Mouse (Mus musculus): Measurements from ENCODE around the gene Adarb1.

The Adarb1 gene

DNA sequence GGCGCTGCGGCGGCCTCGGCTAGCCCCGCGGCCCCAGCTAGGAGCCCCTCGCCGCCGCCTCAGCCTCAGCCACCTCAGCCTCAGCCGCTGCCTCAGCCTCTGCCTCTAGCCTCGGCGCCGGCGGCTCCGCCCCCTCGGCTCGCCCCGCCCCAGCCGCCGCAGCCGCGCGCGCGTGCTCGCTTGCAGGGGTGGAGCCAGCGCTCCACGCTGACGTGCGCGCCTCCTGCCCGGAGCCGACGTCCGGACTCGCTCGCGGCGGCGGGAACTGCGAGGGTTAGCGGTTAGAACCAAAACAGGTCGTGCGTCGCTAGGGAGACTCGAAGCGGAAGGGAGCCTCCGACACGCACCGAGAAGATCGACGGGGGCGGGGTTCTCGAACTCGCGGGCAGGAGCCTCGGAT, at the start of gene Adarb1:
TSS of gene Adarb1 (minus strand) at position 133 of the 400 bp plus-strand sequence.
- DNase-seq: peak; percentile 99

DNA sequence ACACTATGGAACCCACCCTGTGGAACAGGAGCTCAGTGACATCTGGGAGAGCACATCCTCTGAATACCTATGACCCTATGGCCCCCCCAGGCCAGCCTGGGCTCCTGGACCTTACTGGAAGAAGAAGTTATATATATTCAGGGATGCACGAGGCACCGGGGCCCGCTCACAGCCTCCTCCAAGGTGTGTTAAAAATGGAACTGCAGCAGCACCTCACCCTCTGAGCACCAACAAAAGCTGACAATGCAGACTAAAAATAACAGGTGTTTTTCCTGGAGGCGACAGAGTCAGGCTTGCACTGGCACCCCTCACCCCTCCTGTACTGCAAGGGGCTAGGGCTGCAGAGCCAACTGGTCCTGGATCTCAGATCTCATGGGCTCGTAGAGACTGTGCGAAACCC, 49.3 kb upstream of the Adarb1 start:
- DNase-seq: no peak

DNA sequence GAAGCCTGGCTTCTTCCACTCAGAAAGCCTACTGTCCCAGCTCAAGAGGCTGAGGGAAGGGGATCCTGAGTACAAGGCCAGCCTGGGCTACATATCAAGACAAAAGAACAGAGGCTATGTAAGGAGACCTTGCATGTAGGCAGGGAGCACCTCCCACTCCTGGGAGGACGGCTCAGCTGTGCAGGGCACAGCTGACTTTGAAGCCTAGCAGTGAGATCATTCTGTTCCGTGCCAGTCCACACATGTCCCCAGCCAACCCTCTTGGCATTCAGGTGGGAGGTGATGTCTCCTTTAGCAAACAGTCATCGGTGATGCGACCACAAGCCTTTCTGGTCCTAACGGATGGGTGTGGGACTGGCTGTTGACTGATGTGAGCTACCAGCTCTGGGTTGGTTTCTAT, 47.8 kb upstream of the Adarb1 start:
- no peak for DNase-seq

DNA sequence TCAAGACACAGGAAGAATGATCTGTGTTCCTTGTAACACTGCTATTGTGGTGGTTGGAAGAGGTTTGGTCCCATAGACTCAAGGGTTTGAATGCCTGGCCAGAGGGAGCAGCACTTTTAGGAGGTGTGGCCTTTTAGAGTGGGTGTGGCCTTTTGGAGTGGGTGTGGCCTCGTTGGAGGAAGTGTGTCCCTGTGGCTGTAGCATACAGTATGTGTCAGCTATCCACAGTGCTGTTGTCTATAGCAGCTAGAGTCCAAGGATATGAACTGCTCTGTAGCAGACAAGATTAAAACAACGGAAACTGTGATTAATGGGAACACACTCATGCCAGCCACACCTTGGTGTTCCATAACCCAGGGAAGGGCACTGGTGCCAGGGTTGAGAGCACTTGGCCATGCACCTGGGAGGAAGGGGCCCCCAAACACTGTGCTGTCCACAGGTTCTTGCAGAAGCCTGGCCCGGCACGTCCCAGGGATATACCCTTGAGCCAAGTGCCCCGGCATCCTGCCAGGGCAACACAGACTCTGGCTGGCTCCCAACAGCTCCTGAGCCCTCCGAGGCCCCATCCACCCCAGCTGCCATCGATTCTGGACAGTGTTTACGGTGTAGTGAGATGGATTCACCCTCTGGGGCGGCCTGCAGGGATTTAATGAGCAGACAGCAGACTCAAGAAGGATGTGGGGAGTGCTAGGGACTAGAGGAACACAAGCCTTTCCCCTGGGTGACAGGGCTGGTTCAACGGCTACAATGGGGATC, 46.3 kb upstream of the Adarb1 start:
- DNase-seq: peak; percentile 95

DNA sequence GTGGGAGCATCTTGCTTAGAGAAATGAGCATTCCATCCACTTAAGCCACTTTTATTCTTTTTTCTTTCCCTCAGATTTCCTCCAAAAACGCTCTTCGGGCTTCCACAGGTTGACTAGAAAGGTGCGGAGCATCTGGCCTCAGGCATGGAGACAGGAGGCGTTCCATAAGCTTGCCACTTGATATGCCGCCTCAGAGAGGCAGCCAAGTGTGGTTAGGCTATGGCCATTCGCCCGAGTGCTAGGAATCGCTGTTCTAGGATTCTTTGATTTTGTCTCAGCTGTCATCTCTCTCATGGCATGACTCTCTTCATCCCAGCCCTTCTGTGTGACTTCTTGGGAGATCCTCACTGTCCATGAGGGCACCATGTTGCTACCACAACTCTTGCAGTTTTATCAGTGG, 43.1 kb upstream of the Adarb1 start:
- DNase-seq: no peak

DNA sequence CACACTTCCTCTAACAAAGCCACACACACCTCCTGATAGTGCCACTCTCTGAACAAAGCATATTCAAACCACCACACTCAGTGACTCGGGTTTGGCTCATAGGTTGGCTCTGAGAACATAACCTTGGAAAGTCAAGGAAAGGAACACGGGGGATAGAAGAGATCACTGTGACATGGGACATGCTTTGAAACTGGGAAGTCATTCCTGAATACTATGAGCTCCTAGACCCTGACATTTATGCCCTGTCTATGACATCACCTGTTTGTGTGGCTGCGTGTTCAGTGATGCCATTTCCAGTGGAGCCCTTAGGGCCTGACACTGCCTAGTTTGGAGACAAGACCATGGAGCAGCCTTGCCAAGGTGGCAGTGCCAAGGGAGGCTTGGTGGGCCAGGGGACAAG, 39.6 kb upstream of the Adarb1 start:
- no peak for DNase-seq

DNA sequence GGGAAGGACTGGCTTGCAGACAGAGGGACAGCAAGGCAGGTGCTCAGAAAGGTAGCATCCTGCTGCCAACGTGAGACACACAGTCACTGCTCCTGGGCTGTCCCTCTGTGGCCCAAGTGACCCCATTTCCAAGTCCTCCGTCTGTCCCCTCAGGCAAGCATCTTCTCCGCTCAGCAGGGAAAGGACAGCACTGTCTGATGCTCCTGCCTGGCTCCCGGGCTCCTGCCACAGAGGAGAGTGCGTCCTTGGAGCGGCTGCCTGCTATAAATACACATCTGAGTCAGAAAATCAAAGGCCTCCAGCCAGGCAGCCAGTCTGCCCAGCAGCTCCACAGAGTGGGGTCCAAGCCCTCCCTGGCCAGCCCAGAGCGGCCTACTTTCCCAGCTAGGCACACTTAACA, 38.4 kb upstream of the Adarb1 start:
- peak; percentile 97 for DNase-seq

DNA sequence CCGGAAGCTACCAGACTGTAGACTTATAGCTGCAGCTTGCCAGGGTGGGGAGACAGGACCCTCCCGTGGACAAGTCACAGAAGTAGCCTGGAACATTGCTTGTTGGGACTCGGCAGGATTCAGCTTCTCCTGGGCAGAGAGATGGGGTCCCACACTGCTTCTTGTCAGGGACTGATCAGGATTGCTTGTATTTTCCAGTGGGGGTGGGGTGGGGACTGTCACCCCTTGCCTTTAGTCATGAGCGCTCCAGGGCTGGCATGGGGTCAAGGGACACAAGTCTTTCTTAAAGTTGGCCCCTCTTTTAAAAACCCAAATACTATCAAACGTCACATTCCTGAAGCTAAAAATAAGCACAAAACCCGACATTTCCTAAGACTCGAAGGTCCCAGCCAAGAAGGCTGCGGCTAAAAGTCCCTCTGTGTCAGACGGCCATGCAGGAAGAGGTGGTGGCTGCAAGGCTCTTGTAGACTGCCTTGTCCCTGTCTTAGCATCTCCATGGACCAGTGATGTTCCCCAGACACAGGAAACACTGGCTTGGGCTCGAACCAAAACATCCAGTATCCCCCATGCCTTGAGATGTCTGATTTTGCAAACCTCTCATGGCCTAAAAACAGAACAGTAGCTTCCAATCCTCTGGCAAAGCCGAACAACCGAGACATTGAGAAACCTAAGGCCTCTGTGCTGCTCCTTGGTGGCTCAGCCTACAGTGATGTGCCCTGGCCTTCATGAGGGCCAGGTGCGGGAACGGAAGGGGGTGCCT, 37.4 kb upstream of the Adarb1 start:
- DNase-seq: peak; percentile 97

DNA sequence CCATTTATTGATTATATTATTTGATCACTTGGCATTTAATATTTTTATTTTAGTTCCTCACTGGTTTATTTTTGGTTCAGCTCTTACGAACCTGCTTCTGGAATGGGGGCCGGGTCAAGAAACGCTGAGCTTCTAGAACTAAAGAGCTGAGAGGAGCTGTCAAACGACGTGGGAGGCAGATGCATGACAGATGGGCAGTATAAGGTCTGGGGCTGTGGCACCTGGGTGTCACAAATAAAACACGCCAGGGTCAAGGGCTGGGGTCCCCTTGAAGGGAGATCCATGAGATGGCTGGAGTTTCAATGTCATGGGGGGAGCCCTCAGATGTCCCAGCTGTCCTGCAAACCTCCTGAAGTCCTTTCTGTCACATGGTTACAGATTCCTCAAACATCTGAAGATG, 36.7 kb upstream of the Adarb1 start:
- peak; percentile 87 for DNase-seq

DNA sequence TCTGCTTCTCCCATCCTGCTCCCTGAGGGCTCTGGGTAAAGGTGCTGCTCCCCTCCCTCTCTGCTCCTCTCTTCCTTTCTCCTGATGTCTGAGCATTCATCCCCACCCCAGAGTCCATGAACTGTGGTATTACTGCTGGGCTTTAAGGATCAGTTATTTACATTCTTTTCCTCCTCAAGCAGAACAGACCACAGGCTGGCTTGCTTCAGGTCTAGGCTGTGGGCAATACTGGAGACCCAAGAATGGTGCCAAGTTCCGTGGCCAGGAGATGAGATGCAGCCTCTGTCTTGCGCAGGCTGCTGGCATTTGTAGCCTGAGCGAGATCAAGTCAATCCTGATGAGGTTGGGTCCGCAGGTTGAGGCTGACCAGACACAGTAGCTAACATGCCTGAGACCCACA, 33.8 kb upstream of the Adarb1 start:
- DNase-seq: no peak

DNA sequence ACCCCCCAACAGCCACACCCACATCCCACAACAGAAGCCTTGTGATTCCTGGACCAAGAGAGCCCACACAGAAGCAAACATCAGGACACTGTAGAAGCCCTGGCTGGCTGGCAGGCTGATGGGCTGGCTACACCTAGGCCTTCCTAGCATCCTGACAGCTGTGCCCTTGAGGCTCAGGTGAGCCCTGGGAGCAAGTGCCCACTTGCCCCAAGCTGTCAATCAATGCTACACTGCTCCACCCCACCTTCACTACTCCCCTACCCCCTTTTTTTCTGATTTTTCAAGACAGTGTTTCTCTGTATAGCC, 32.0 kb upstream of the Adarb1 start:
- no peak for DNase-seq

DNA sequence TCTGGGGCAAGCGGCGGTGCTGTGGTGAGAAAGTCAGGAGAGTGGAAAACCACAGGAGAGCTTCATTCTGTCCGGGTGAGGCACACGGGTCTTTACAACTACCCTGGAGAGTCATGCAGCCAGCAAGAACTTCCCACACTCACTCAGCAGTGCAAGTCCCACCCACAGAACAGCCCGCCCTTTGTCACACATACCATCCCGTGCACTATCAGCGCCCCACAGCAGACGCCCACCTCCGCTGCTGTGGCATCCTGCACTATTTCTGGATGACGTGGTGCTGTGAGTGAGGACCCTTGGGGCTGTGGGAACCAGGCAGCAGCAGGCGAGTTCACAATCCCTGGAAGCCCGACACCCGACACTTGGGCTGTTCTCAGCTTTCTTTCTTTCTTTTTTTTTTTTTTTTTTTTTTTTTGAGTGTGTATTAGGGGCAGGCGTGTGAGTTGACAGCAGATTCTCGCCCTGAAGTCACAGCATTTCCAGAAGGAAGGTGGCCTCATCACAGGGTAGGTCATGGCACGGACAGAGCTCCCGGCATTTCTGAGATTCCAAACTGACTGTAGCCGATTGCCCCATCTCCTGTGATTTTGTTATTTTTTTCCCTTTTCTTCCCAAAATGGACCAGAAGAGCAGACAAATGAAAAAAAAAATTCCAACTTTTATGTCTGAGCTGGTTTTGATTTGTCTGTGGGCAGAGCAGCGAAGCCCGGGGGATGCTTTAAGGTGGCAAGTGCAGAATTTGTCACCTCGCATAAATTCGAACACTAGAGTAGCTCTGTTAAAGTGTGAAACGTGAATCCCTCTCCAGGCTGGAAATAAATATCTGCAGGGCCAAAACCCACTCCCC, 31.5 kb upstream of the Adarb1 start:
- peak; percentile 96 for DNase-seq

DNA sequence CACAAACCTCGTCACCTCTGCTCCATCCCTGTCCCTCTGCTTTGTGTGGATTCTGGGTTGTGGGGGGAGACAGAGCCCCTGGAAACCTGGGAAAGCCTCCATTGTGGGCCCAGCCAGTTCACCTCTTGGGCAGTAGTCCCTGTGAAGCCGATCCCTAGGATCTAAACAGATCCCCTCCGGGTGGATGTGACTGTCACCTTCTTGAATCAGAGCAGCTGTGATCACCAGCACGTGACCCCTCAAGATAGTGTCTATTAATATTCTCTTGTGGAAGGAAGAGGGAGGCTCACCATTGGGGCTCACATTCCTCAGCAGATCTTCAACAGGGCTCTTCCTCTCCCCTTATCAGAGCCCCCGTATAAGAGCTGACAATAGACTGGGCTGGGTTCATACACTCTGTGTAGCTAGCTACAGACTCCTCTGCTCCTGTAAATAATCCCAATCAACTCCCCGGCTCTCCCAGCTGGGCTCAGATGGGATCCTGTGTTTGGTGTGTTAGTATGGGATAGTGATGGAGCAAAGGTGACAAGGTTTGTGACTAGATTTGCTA, 30.7 kb upstream of the Adarb1 start:
- peak; percentile 93 for DNase-seq

DNA sequence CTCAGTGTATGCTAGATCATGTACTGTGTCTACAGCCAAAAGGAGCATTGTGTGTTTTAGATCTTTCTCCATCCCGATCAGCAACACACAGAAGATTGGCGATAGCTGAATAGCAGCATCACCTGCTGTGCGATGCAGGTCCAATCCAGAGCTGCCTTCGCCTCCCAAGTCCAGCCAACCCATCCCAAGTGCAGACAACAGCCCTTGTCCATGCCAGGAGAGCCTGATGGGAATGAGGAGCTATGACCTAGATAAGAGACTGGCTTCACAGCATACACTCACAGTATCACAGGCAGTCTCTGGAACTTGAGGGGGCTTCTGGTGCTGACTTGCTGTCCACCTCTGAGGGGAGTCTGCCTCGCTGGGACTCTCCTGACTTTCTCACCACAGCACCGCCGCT, 30.1 kb upstream of the Adarb1 start:
- peak; percentile 93 for DNase-seq

DNA sequence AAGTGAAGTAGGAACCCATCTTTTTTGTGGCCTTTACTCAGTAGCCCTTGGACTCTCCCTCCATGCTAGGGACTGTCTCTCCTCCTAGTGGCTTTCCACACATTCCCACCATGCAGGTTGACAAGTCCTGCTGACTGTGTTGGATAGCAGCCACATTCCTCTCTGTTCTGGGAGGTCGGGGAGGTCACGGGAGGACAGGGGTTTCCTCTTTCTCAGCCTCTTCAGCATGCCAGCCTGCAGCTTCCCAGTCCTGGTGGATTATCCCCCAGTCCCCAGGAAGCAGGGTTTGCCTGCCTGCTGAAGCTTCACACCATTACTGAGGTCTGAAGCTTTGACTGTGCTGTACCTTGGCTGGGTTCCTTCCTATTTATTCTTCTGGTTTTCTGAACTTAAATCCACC, 29.7 kb upstream of the Adarb1 start:
- DNase-seq: peak; percentile 93

DNA sequence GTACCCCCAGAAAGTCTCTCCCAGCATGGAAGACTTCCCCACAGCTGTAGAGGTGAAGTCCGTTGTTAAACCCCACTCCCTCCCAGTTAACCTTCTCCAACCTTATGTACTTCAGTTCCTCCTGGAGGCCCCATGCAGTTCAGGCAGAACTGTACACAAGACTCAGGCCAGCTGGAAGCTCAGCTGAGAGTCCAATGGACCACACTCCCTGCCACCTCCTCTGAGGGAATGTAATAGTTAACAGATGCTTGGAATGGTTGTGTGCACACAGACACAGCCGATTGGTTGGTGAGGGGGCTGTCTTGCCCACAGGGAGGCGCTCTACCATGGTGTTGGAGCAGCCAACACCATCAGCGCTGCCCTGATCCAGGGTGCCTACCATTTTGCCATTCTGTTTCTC, 24.2 kb upstream of the Adarb1 start:
- peak; percentile 91 for DNase-seq

DNA sequence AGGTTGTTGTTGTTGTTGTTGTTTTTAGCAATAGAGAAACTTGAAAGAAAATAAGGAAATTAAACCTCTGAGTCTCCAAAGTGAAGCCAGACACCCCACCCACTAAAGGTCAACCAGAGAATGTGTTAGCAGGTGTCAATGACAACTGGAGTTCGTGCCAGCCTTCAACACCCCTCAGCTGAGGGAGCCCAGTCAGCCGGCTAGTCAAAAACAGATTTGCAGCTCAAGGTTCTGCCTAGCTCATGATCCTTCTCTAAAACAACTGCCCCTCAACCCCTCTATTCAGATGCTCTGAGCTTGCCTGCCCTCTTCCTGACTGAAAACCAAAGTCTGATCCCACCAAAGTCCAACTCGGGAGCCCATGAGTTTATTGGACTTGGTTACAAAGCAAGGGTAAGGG, 23.7 kb upstream of the Adarb1 start:
- peak; percentile 96 for DNase-seq

DNA sequence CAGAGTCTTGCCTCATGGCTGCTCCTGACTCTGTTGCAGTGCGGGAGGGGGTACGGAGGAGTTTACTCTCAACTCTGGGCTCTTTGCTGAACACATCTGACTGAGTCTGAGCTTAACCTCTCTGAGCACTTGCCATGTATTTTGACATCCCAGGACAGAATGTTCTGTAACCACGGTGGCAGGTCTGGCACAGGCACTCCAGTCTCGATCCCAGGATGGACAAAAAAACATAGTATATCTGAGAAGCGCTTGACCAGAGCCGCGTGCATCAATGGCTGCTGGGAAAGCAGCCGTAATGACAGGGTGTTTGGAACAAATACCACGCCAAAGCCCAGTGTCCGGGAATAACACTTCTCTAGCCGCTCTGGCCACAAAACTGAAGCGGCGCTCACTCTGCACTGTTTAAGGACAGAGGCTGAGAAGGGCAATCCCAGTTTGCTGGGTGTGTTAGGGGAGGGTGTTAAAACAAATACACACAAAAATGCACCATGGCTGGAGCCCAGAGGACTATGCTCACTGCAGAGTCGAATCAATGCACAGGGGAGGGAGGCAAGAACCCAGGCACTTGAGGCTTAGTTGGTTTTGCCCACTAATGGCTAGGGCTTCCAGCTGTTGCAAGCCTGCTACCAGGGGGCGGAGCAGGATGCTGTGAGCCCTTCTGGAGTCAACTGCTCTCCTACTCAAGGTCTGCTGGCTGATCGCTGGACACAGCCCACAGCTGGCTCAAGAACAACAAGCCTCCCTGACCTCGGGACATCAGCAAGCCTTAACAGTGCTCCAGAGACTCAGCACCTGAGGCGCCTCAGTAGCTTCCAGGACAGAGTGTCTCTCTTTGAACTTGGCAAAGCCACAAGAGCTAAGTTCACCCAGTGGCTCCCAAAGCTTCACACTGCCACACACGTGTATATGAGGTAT, 23.0 kb upstream of the Adarb1 start:
- peak; percentile 99 for DNase-seq

DNA sequence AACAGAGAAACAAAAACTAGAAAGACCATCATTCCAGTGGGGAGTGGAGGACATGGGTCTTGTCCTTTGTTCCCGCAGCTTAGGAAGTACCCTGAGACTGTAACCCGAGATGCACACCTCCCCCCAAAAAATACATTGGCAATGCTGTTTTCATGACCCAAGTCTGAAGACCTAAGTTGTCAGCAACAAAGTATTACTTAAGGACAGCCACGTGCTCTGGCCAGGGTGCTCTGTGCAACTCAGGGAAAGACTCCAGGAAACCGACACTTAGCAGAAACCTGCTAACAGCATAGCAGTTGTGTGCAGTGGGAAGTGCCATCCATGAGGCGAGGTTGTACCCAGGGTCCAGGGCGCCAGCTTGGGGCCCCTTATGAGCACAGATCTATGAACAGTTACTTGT, 22.2 kb upstream of the Adarb1 start:
- DNase-seq: peak; percentile 94

DNA sequence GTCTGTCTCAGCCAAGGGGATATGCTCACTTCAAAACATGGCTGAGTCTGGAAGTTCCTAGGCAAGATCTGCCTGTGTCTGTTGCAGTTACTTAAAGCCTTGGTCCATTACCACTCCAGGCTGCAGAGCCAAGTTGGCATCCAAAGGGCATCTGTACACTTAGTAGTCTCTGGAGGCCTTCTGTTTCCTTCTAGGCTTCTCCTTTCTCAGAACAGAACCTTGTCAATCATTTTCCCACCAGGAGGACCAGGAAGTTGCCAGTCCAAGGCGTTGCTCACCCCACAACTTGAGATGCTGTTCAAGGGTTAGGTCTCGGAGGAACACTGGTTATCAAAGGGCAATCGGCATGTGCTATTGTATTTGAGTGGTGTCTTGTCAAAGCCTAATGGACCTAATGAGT, 21.0 kb upstream of the Adarb1 start:
- DNase-seq: no peak

DNA sequence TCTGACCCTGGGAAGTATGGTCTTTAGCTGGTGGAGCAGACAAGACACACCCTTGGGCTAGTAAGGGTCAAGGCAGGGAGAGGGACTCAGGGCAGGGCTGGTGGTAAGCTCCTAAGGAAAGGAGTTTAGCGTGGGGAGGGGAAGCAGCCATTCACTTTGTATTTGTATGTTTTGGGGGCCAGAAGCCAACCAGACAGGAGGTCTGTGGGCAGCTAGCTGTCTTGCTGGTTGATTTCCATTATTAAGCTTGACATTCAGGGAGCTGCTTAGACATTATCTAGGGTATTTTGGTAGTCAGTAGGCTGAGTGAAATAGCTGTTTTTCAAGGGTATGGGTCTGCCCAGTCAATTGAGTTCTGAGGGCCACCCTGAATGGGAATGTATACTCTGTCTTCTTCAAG, 20.0 kb upstream of the Adarb1 start:
- DNase-seq: no peak

DNA sequence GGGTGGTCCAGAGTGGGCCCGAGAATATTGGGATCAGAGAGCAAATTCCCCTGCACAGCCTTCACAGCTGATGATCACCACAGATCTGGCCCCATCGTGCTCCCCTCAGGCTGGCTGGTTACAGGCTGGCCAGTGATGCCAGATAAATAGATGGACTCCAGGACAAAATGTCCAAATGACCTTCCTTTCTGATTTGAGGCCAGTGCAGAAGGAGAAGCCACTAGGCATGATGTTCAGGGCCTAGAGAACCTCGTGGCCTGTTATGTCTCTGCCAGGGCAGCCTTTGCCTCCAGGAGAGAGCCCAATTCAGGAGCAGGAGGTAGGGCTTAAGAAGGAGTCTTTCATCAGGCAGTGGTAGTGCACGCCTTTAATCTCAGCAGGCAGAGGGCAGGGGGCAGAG, 17.3 kb upstream of the Adarb1 start:
- peak; percentile 92 for DNase-seq
